Mouse (Mus musculus) ES-E14 (cell line): ENCODE data around the gene Pgm2. TPM values are rescaled to one million over a fixed set of nuclear protein-coding genes. Genes with fewer than 3 reads are reported as not detected.

Experiments used
- DNase-seq: peaks from one replicate; pipeline ENCODE4 v3.0.0-alpha.2; 2013; ENCODE audit warnings: low read depth, low spot score
- H3K27ac ChIP-seq: 2 replicates; pipeline ENCODE4 v1.5.1; 2012; ENCODE audit warnings: low read depth, mild to moderate bottlenecking, low read length, moderate library complexity, mixed read lengths; ENCODE audit not compliant: poor library complexity, insufficient read depth, severe bottlenecking
- H3K36me3 ChIP-seq: 2 replicates; pipeline ENCODE4 v1.6.1; 2012; ENCODE audit warnings: mild to moderate bottlenecking, low read length, moderate library complexity, mixed read lengths; ENCODE audit not compliant: control insufficient read depth, poor library complexity, insufficient read depth, severe bottlenecking
- H3K4me1 ChIP-seq, 2 experiments: fragments of 150-350 bp in 1 of 2; sonication (generic) in 1 of 2; 2 replicates each; pipeline ENCODE4 v1.6.1; 2012; ENCODE audit warnings: low read length in 2 of 2, mild to moderate bottlenecking in 1 of 2, mixed read lengths in 1 of 2; ENCODE audit not compliant: control insufficient read depth in 2 of 2, insufficient read depth in 2 of 2, poor library complexity in 1 of 2
- H3K4me3 ChIP-seq, 2 experiments: fragments of 150-350 bp in 1 of 2; sonication (generic) in 1 of 2; 2 replicates each; pipeline ENCODE4 v1.5.1; 2012; ENCODE audit warnings: low read length in 2 of 2, low read depth in 1 of 2, mild to moderate bottlenecking in 1 of 2, mixed read lengths in 1 of 2; ENCODE audit not compliant: insufficient read depth in 1 of 2, poor library complexity in 1 of 2, severe bottlenecking in 1 of 2
- H3K9ac ChIP-seq: 2 replicates; pipeline ENCODE4 v1.6.1; 2012; ENCODE audit warnings: low read depth, mild to moderate bottlenecking, low read length, mixed read lengths; ENCODE audit not compliant: poor library complexity, insufficient read depth, severe bottlenecking
- H3K9me3 ChIP-seq: fragments of 150-350 bp; sonication (generic); 2 replicates; pipeline ENCODE4 v1.6.1; 2012; ENCODE audit warnings: low read depth, mild to moderate bottlenecking, low read length; ENCODE audit not compliant: control insufficient read depth, insufficient read depth
- CHD2 ChIP-seq: IDR thresholded peaks from 2 replicates; pipeline ENCODE4 v1.6.1; 2014; ENCODE audit warnings: mild to moderate bottlenecking, low read depth, low read length, inconsistent platforms
- HCFC1 ChIP-seq: IDR thresholded peaks from 2 replicates; pipeline ENCODE4 v1.6.1; 2012; ENCODE audit warnings: low read length, inconsistent platforms, borderline replicate concordance; ENCODE audit not compliant: insufficient read depth
- MAFK ChIP-seq: IDR thresholded peaks from 2 replicates; pipeline ENCODE4 v1.6.1; 2014; ENCODE audit warnings: mild to moderate bottlenecking, low read depth, low read length, inconsistent platforms; ENCODE audit not compliant: insufficient read depth
- ZC3H11A ChIP-seq: IDR thresholded peaks from 2 replicates; pipeline ENCODE4 v1.6.1; 2012; ENCODE audit warnings: low read depth, mild to moderate bottlenecking, inconsistent platforms, low read length, borderline replicate concordance
- ZNF384 ChIP-seq: IDR thresholded peaks from 2 replicates; pipeline ENCODE4 v1.6.1; 2012; ENCODE audit warnings: low read depth, low read length, inconsistent platforms
- in situ Hi-C, 2 experiments: fragments of 600-800 bp; cut with MboI; formaldehyde crosslinking; loops; one replicate each; pipeline ENCODE4 v1.15.1; 2025; ENCODE audit warnings: low sequenced_read_pairs in 2 of 2, inconsistent platforms in 1 of 2; ENCODE audit not compliant: unreplicated experiment in 2 of 2
- total RNA-seq: library from RNA; depleted of rRNA; stranded (reverse); fragments of 300-350 nt; gene quantifications from 2 replicates; pipeline ENCODE4 v1.2.3, GENCODE M21; 2012

Gene Pgm2
- total RNA-seq, 1 experiment: 11.9 TPM

- no peaks in the 10 kb centered on the region for H3K9me3 ChIP-seq
- in situ Hi-C loops: no loop called here
- no peaks in the 10 kb centered on the region for H3K36me3 ChIP-seq
- H3K4me1 ChIP-seq: peaks cover 0 to 3% of the 10 kb centered on the region in 2 experiments; a peak in 2 of 4 replicates
- DNase-seq: no peak
- no peak overlapping the region for H3K9ac ChIP-seq
- H3K4me3 ChIP-seq: peak overlapping the region in 1 of 2 experiments; percentile 50; a peak in 2 of 4 replicates
- 0 out of 2 replicates have a peak, but pooled peaks have one; percentile 39 for TF ChIP-seq ZNF384
- no peak for TF ChIP-seq HCFC1
- H3K27ac ChIP-seq: no peak overlapping the region
Measured at GRCm38 (mm10) chr5:64149184-64150127, 56.7 kb downstream of the Pgm2 start.

GRCm38 (mm10) chr5:64153319-64153718, 60.6 kb downstream of the Pgm2 start:
- in situ Hi-C loops: no loop called here
- TF ChIP-seq ZNF384 (no peak), HCFC1 (no peak), MAFK (no peak), ZC3H11A (no peak), CHD2 (no peak)
- Histone ChIP-seq H3K4me3 (no peak overlapping the region), H3K9me3 (no peaks in the 10 kb centered on the region), H3K27ac (no peak overlapping the region), H3K36me3 (no peaks in the 10 kb centered on the region), H3K9ac (no peak overlapping the region), H3K4me1 (peaks cover 0 to 3% of the 10 kb centered on the region in 2 experiments; a peak in 2 of 4 replicates)
- DNase-seq: no peak

- H3K4me3 ChIP-seq: no peak within 1 kb of the TSS
- H3K36me3 ChIP-seq: no peaks in the 10 kb centered on the region
- in situ Hi-C loops: no loop called here
- H3K27ac ChIP-seq: no peak within 1 kb of the TSS
- H3K9me3 ChIP-seq: no peaks in the 10 kb centered on the region
- H3K9ac ChIP-seq: no peak within 1 kb of the TSS
- DNase-seq: no peak
- TF ChIP-seq HCFC1 (no peak), MAFK (no peak), ZC3H11A (no peak)
- no peaks in the 10 kb centered on the region for H3K4me1 ChIP-seq
Measured at GRCm38 (mm10) chr5:64155861-64156550, 63.3 kb downstream of the Pgm2 start, which contains the start of gene Tbc1d1. Tbc1d1 (plus strand) TSS chr5:64156305.

- DNase-seq: no peak
- Histone ChIP-seq H3K9me3 (no peaks in the 10 kb centered on the region), H3K27ac (no peak overlapping the region), H3K9ac (no peak overlapping the region), H3K4me3 (no peak overlapping the region), H3K36me3 (no peaks in the 10 kb centered on the region), H3K4me1 (no peaks in the 10 kb centered on the region)
- in situ Hi-C loops: no loop called here
- TF ChIP-seq CHD2 (no peak), HCFC1 (no peak), MAFK (no peak), ZNF384 (no peak), ZC3H11A (no peak)
Measured at GRCm38 (mm10) chr5:64156579-64156978, 63.8 kb downstream of the Pgm2 start.
